Mouse (Mus musculus): ENCODE measurements around the gene Rtraf. TPM values are rescaled to one million over a fixed set of nuclear protein-coding genes. Genes with fewer than 3 reads are reported as not detected.
A peak's percentile ranks its signal among the peaks of the same experiment; 100 is the strongest.

The Rtraf gene
- polyA plus RNA-seq, 1 experiment = 27.0 TPM

- 96% methylated on average over 5 of the region's 5 CpGs for WGBS
These were observed 1.9 kb downstream of the Rtraf start for GRCm38 (mm10) chr14:19821686-19822085.

GRCm38 (mm10) chr14:19817949-19818348 lies 5.7 kb downstream of the Rtraf start:
- TF ChIP-seq CTCF (IDR thresholded peaks at IDR 0.05; ENCODE audit: borderline replicate concordance, control insufficient read depth, extremely low read depth, insufficient read depth, low read length, poor library complexity) = no peak
- no peak overlapping the region for H3K4me3 ChIP-seq (ENCODE audit: control insufficient read depth, insufficient read depth, low read length)
- H3K4me1 ChIP-seq (replicated peaks; ENCODE audit: control insufficient read depth, insufficient read depth, low read length) = peaks cover under 1% of the 10 kb centered on the region; the same call in 1 of the 2 replicates
- H3K36me3 ChIP-seq (ENCODE audit: control insufficient read depth, insufficient read depth, low read length) = peaks cover 50% of the 10 kb centered on the region
- H3K27ac ChIP-seq (ENCODE audit: control insufficient read depth, insufficient read depth, low read length) = no peak overlapping the region
- WGBS = 0% methylated on average over 1 of the region's 1 CpGs
- peak; percentile 69 for DNase-seq
- H3K27me3 ChIP-seq (ENCODE audit: control insufficient read depth, insufficient read depth, low read length) = no peaks in the 10 kb centered on the region

More at GRCm38 (mm10) chr14:19821686-19822085, 1.9 kb downstream of the Rtraf start:
- TF ChIP-seq CTCF (IDR thresholded peaks at IDR 0.05; ENCODE audit: borderline replicate concordance, control insufficient read depth, extremely low read depth, insufficient read depth, low read length, poor library complexity) (no peak), POLR2A (IDR thresholded peaks at IDR 0.05; ENCODE audit: control insufficient read depth, extremely low read depth, insufficient read depth, low read length, poor library complexity) (no peak)
- H3K4me3 ChIP-seq (ENCODE audit: control insufficient read depth, insufficient read depth, low read length) = no peak overlapping the region
- H3K27me3 ChIP-seq (ENCODE audit: control insufficient read depth, insufficient read depth, low read length) = no peaks in the 10 kb centered on the region
- H3K4me1 ChIP-seq (replicated peaks; ENCODE audit: control insufficient read depth, insufficient read depth, low read length) = peaks cover 3% of the 10 kb centered on the region; the same call in 1 of the 2 replicates
- no peak for DNase-seq
- no peak overlapping the region for H3K27ac ChIP-seq (ENCODE audit: control insufficient read depth, insufficient read depth, low read length)
- H3K36me3 ChIP-seq (ENCODE audit: control insufficient read depth, insufficient read depth, low read length) = peaks cover 21% of the 10 kb centered on the region

- no peak overlapping the region for H3K27ac ChIP-seq (ENCODE audit: control insufficient read depth, insufficient read depth, low read length)
- WGBS = 97% methylated on average over 2 of the region's 2 CpGs
- no peak overlapping the region for H3K4me3 ChIP-seq (ENCODE audit: control insufficient read depth, insufficient read depth, low read length)
- H3K36me3 ChIP-seq (ENCODE audit: control insufficient read depth, insufficient read depth, low read length) = peaks cover 52% of the 10 kb centered on the region
- TF ChIP-seq POLR2A (IDR thresholded peaks at IDR 0.05; ENCODE audit: control insufficient read depth, extremely low read depth, insufficient read depth, low read length, poor library complexity) = no peak
- TF ChIP-seq CTCF (IDR thresholded peaks at IDR 0.05; ENCODE audit: borderline replicate concordance, control insufficient read depth, extremely low read depth, insufficient read depth, low read length, poor library complexity) = no peak
- H3K4me1 ChIP-seq (replicated peaks; ENCODE audit: control insufficient read depth, insufficient read depth, low read length) = no peaks in the 10 kb centered on the region
- no peaks in the 10 kb centered on the region for H3K27me3 ChIP-seq (ENCODE audit: control insufficient read depth, insufficient read depth, low read length)
- no peak for DNase-seq
These were observed 10.6 kb downstream of the Rtraf start for GRCm38 (mm10) chr14:19813061-19813460.

- no peak for DNase-seq
- Histone ChIP-seq H3K27me3 (ENCODE audit: control insufficient read depth, insufficient read depth, low read length) (no peaks in the 10 kb centered on the region), H3K27ac (ENCODE audit: control insufficient read depth, insufficient read depth, low read length) (no peak overlapping the region), H3K4me1 (replicated peaks; ENCODE audit: control insufficient read depth, insufficient read depth, low read length) (no peaks in the 10 kb centered on the region), H3K4me3 (ENCODE audit: control insufficient read depth, insufficient read depth, low read length) (no peak overlapping the region), H3K36me3 (ENCODE audit: control insufficient read depth, insufficient read depth, low read length) (peaks cover 27% of the 10 kb centered on the region)
- TF ChIP-seq POLR2A (IDR thresholded peaks at IDR 0.05; ENCODE audit: control insufficient read depth, extremely low read depth, insufficient read depth, low read length, poor library complexity) (no peak), CTCF (IDR thresholded peaks at IDR 0.05; ENCODE audit: borderline replicate concordance, control insufficient read depth, extremely low read depth, insufficient read depth, low read length, poor library complexity) (no peak)
- 90% methylated on average over 10 of the region's 10 CpGs for WGBS
These were observed 13.7 kb downstream of the Rtraf start for GRCm38 (mm10) chr14:19809934-19810333.

GRCm38 (mm10) chr14:19807858-19808257 lies 15.8 kb downstream of the Rtraf start:
- H3K27me3 ChIP-seq (ENCODE audit: control insufficient read depth, insufficient read depth, low read length) = no peaks in the 10 kb centered on the region
- H3K4me1 ChIP-seq (replicated peaks; ENCODE audit: control insufficient read depth, insufficient read depth, low read length) = no peaks in the 10 kb centered on the region
- H3K36me3 ChIP-seq (ENCODE audit: control insufficient read depth, insufficient read depth, low read length) = peaks cover 14% of the 10 kb centered on the region
- DNase-seq = no peak
- 95% methylated on average over 2 of the region's 2 CpGs for WGBS
- H3K27ac ChIP-seq (ENCODE audit: control insufficient read depth, insufficient read depth, low read length) = no peak overlapping the region
- H3K4me3 ChIP-seq (ENCODE audit: control insufficient read depth, insufficient read depth, low read length) = no peak overlapping the region
- no peak for TF ChIP-seq POLR2A (IDR thresholded peaks at IDR 0.05; ENCODE audit: control insufficient read depth, extremely low read depth, insufficient read depth, low read length, poor library complexity)

GRCm38 (mm10) chr14:19807339-19807738 lies 16.3 kb downstream of the Rtraf start:
- no peak for TF ChIP-seq POLR2A (IDR thresholded peaks at IDR 0.05; ENCODE audit: control insufficient read depth, extremely low read depth, insufficient read depth, low read length, poor library complexity)
- no peak for TF ChIP-seq CTCF (IDR thresholded peaks at IDR 0.05; ENCODE audit: borderline replicate concordance, control insufficient read depth, extremely low read depth, insufficient read depth, low read length, poor library complexity)
- H3K36me3 ChIP-seq (ENCODE audit: control insufficient read depth, insufficient read depth, low read length) = peaks cover 9% of the 10 kb centered on the region
- H3K27ac ChIP-seq (ENCODE audit: control insufficient read depth, insufficient read depth, low read length) = no peak overlapping the region
- no peak overlapping the region for H3K4me3 ChIP-seq (ENCODE audit: control insufficient read depth, insufficient read depth, low read length)
- H3K27me3 ChIP-seq (ENCODE audit: control insufficient read depth, insufficient read depth, low read length) = no peaks in the 10 kb centered on the region
- H3K4me1 ChIP-seq (replicated peaks; ENCODE audit: control insufficient read depth, insufficient read depth, low read length) = no peaks in the 10 kb centered on the region
- 97% methylated on average over 3 of the region's 3 CpGs for WGBS
- DNase-seq = no peak

- 58% methylated on average over 10 of the region's 10 CpGs for WGBS
- no peak for DNase-seq
- Histone ChIP-seq H3K4me1 (replicated peaks; ENCODE audit: control insufficient read depth, insufficient read depth, low read length) (no peaks in the 10 kb centered on the region), H3K27me3 (ENCODE audit: control insufficient read depth, insufficient read depth, low read length) (no peaks in the 10 kb centered on the region), H3K36me3 (ENCODE audit: control insufficient read depth, insufficient read depth, low read length) (no peaks in the 10 kb centered on the region), H3K27ac (ENCODE audit: control insufficient read depth, insufficient read depth, low read length) (no peak overlapping the region), H3K4me3 (ENCODE audit: control insufficient read depth, insufficient read depth, low read length) (no peak overlapping the region)
- no peak for TF ChIP-seq POLR2A (IDR thresholded peaks at IDR 0.05; ENCODE audit: control insufficient read depth, extremely low read depth, insufficient read depth, low read length, poor library complexity)
These were observed 20.0 kb downstream of the Rtraf start for GRCm38 (mm10) chr14:19803623-19804022.
